Mouse (Mus musculus): ENCODE results near the gene Pheta1.

DNA sequence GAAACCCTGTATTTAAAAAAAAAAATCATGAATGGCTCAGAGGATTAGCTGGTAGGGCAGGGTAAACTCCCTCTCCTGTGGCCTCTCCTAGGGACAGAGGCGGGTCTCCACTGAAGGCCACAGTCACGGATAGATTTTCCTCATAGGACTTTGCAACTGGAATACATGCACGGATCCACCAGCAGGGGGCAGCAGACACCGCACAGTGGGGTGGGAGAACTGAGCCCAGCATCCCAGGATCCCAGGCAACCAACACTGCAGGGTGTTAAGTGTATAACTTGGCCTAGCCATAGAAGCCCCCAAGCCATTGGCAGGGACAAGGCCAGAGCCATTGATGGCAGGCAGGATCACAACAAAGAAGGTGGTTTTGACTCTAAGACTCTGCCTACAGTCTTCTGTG is 23.4 kb downstream of the Pheta1 start:
- TF ChIP-seq CTCF (IDR thresholded peaks at IDR 0.05; ENCODE audit: low read depth) (peak; percentile 95), EP300 (IDR thresholded peaks at IDR 0.05; ENCODE audit: low read depth) (no peak)
